14 mouse cellular contexts compared by ENCODE assay signal in the genomic region with DNA sequence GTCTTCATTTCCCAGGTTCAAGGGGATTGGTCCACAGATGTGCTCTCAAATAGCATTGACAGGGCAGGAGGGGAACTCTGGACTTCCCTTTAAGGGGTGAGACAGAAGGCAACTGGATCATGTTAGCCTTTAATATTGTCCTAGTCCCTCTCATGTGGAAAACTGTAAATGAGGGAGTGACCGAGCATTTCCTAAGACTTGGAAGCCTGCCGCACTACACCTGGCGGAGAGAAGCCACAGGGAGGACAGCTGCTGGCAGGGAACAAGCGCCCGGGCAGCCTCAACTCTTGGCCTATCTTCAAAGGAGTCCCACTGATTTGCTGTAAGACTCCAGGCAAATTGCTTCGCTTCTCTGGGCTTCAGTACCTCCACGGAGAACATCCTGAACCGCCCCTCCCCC. TPM values are rescaled to one million over a fixed set of nuclear protein-coding genes. Genes with fewer than 3 reads are reported as not detected.
DNase-seq lines count a peak whose midpoint lies in the region; ATAC-seq and TF ChIP-seq lines count a peak whose summit lies in the region.
"Had no signal": no experiment of that assay in that cellular context is flagged by ENCODE, and none has a peak within 500 bp of the region (broad histone marks: within the 10 kb centered on the region; RNA-seq: fewer than 3 reads in every experiment).

No protein-coding gene starts in this region.

- WGBS in embryonic facial prominence, embryonic 15.5 days, result 49% methylated on average over 8 of the region's 8 CpGs
- 48% methylated on average over 8 of the region's 8 CpGs for WGBS in forebrain, postnatal 0 days

- no peaks in the 10 kb centered on the region for H3K36me3 ChIP-seq in embryonic facial prominence, embryonic 15.5 days
- no peaks in the 10 kb centered on the region for H3K36me3 ChIP-seq in forebrain, postnatal 0 days (ENCODE audit: insufficient read depth)
- H3K36me3 ChIP-seq: heart, embryonic 15.5 days; hindbrain, embryonic 15.5 days had no signal

- intact Hi-C loops in left cerebral cortex, postnatal 4 days (cut with DNase I), result no loop called here

- 0 out of 2 replicates have a peak, but pooled peaks cover 3% of the 10 kb centered on the region for H3K4me1 ChIP-seq in embryonic facial prominence, embryonic 15.5 days
- H3K4me1 ChIP-seq in forebrain, postnatal 0 days (ENCODE audit: insufficient read depth), result no peaks in the 10 kb centered on the region
- H3K4me1 ChIP-seq: hindbrain, embryonic 15.5 days had no signal

- no peaks in the 10 kb centered on the region for H3K9me3 ChIP-seq in embryonic facial prominence, embryonic 15.5 days (replicated peaks)
- H3K9me3 ChIP-seq in forebrain, postnatal 0 days (ENCODE audit: low read length), result no peaks in the 10 kb centered on the region
- H3K9me3 ChIP-seq: forebrain, embryonic 13.5 days; heart, embryonic 15.5 days; hindbrain, embryonic 15.5 days had no signal

- peak; percentile 69 for ATAC-seq in embryonic facial prominence, embryonic 15.5 days (ENCODE audit: insufficient number of reproducible peaks, low FRiP score, low TSS enrichment, low read depth)
- no peak for ATAC-seq in forebrain, postnatal 0 days
- ATAC-seq: forebrain, embryonic 13.5 days had no signal

- no peak overlapping the region for H3K4me3 ChIP-seq in embryonic facial prominence, embryonic 15.5 days (replicated peaks)
- no peak overlapping the region for H3K4me3 ChIP-seq in forebrain, postnatal 0 days (ENCODE audit: low read depth, low read length)
- H3K4me3 ChIP-seq: forebrain, embryonic 13.5 days; heart, embryonic 15.5 days; hindbrain, embryonic 15.5 days had no signal

- no peak for TF ChIP-seq CTCF in forebrain, postnatal 0 days (IDR thresholded peaks at IDR 0.05; ENCODE audit: low read depth)

- no peak overlapping the region for H3K4me2 ChIP-seq in embryonic facial prominence, embryonic 15.5 days (replicated peaks)
- no peak overlapping the region for H3K4me2 ChIP-seq in forebrain, postnatal 0 days (ENCODE audit: low read depth)
- H3K4me2 ChIP-seq: forebrain, embryonic 13.5 days; heart, embryonic 15.5 days; hindbrain, embryonic 15.5 days had no signal

- H3K9ac ChIP-seq in embryonic facial prominence, embryonic 15.5 days, result no peak overlapping the region
- no peak overlapping the region for H3K9ac ChIP-seq in forebrain, postnatal 0 days
- H3K9ac ChIP-seq: forebrain, embryonic 13.5 days; heart, embryonic 15.5 days; hindbrain, embryonic 15.5 days had no signal

- no peaks in the 10 kb centered on the region for H3K27me3 ChIP-seq in embryonic facial prominence, embryonic 15.5 days
- no peaks in the 10 kb centered on the region for H3K27me3 ChIP-seq in forebrain, postnatal 0 days (ENCODE audit: insufficient read depth, low read length)
- H3K27me3 ChIP-seq: forebrain, embryonic 13.5 days; heart, embryonic 15.5 days; hindbrain, embryonic 15.5 days had no signal

- peak; percentile 7 for DNase-seq in adrenal gland, postnatal 14 days
- DNase-seq in adrenal gland, postnatal 25 days, result no peak
- DNase-seq in left cerebral cortex, postnatal 4 days, result peak; percentile 34
- no peak for DNase-seq in left cerebral cortex, adult 9 months (ENCODE audit: low spot score in 2 of 2)
- DNase-seq in kidney, postnatal 36 days, result peak; percentile 29 to 46
- no peak for DNase-seq in left cerebral cortex, adult 8-10 months (ENCODE audit: low spot score in 2 of 2)
- no peak for DNase-seq in forebrain, postnatal 0 days
- DNase-seq: gastrocnemius, postnatal 25 days; layer of hippocampus, postnatal 36 days; liver had no signal

- H3K27ac ChIP-seq in embryonic facial prominence, embryonic 15.5 days (replicated peaks), result no peak overlapping the region
- H3K27ac ChIP-seq in forebrain, postnatal 0 days (ENCODE audit: low read depth, low read length), result no peak overlapping the region
- H3K27ac ChIP-seq: forebrain, embryonic 13.5 days; heart, embryonic 15.5 days; hindbrain, embryonic 15.5 days had no signal

RNA-seq across cellular contexts. Expression of gene Atp13a3, which starts 37.6 kb away (rescaled TPM):
- 87.9 and 91.7 TPM in 2 replicates for total RNA-seq in adrenal gland, postnatal 14 days (2021)
- 57.2 and 75.3 TPM in 2 replicates for total RNA-seq in adrenal gland, postnatal 25 days (2021)
- total RNA-seq in left cerebral cortex, postnatal 4 days (2021), result 10 to 100 TPM; 75.4 to 83.1 TPM
- polyA plus RNA-seq in embryonic facial prominence, embryonic 15.5 days (2015; fragmentation: Nextera tagmentation; extraction: Ambion mirVana), result 10.2 and 11.0 TPM in 2 replicates
- 10 to 100 TPM; 64.3 to 76.4 (median 67.1) TPM for total RNA-seq in left cerebral cortex, adult 8-10 months (2022)
- total RNA-seq in forebrain, postnatal 0 days (2014; rRNA removed), result 27.9 and 35.0 TPM in 2 replicates
- 4.0 and 6.1 TPM in 2 replicates for polyA plus RNA-seq in forebrain, postnatal 0 days (2015; fragmentation: Nextera tagmentation; extraction: Ambion mirVana)

Comparison
In these comparisons a context has a peak if more than half of its experiments do, and no peak if none do; other contexts are left out.
1. DNase-seq: peak in adrenal gland, postnatal 14 days (single experiment), left cerebral cortex, postnatal 4 days (single experiment) and kidney, postnatal 36 days (2 of 2); none in adrenal gland, postnatal 25 days (single experiment), left cerebral cortex, adult 9 months (0 of 2), left cerebral cortex, adult 8-10 months (0 of 2) and forebrain, postnatal 0 days (single experiment).